Mouse (Mus musculus): ENCODE data around the gene Ttc32.
"Not testable (repeated sequence)": the region's sequence is repeated elsewhere in the genome, so short reads cannot be mapped to it uniquely, and the experiment has no call there.

Gene Ttc32

DNA sequence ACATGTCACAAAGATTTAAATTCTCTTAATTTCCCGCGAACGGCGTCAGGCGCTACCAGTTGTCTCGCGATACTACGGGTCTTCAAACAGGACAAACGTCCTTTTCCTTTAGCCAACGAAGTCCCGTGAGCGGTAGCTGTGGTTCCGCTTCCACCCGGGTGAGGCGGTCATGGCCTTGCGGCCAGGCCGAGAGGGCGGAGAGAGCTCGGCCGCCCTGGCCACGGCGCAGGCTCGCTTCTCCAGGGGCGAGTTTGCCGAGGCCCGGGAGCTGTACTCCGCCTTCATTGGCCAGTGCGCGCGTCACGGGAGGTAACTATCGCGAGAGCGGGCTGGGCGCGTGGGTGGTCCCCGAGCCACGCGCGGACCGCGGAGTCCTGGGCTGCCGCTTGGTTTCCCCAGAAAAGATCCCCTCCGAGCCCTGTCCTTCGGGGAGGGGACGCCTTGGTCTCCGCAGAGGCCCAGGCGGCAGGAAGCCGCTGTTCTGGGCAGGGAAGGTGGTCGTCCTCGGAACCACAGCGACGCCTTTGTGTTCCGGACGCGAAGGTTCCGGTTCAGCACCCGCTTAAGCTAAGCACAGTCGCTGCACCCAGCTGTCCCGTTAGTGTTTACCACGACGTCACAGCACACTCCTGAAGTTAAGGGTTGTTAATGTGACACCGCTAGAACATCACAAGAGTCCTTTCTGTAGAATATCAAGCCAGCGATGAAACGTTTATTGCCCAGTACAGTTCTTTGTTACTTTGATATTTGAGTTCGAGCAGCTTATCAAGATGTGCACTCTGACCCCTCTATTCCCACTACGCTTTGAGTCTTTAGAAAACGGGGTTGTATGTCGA, at the start of gene Ttc32:
Gene Ttc32 (plus strand): TSS at position 110 of the 836 bp plus-strand sequence.
- DNase-seq (ENCODE audit: inconsistent age in 2 of 2, low spot score in 1 of 2), result peak; percentile 96 to 99

DNA sequence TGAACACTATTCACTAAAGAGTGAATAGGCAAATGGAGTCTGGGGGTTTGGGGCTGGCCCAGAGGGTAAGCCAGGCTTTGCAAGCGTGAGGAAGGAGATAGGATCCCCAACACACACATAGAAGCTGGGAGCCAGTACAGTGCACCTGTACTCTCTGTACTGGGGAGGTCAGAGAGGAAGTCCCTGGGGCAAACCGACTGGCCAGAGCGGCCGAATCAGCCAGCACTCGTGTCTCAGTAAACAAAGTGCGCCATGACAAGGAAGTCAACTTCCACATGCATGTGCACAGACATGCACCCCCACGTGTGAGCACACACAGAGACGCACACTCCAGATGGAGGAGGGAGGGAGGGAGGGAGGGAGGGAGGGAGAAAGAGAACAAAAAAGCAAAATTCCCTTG, 36.6 kb upstream of the Ttc32 start:
- DNase-seq (ENCODE audit: inconsistent age in 2 of 2, low spot score in 1 of 2), result no peak

DNA sequence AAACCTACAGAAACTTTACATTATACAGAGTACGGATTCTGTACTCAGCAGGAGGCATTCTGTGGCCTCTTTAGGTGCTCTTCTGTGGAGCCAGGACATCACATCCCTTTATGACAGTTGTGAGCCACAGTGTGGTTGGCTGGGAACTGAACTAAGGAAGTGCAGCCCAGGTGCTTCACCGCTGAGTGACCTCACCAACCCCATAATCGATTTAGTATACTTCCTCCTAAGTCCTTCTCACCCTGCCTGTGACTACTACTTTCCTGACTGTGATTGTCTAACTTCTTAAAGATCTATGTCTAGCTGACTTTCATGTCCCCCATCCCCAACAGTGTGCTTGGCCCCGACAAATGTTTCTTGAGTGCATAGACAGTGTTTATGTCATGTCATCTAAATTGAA, 31.5 kb upstream of the Ttc32 start:
- no peak for DNase-seq (ENCODE audit: inconsistent age in 2 of 2, low spot score in 1 of 2)

DNA sequence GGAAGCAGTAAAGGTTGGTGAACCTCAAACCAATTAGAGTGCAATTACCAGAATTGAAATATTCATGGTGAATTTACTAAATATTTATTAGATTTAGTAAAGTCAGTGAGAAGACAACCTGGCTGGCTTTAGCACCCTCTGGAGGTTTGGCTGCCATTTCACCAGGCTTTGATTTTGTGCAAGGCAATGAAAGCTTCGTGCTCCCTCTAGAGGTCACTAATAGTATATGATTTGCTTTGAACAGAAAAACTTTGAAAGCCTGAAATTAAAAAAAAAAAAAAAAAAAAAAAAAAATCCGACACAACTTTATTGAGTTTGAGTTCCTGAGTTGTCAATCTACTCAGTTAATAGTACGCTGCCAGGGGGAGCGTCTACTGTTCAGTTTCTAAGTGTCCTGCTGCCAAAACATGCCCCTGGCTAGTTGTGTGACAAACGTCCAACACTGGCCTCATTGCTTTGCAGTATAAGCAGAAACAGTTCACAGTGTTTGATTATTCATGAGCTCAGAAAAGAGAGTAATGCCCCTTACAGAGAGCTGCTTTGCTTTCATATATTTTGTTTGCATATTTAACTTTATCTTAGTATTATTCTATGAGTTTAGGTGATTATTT, 27.7 kb upstream of the Ttc32 start:
- peak; percentile 54 to 84 for DNase-seq (ENCODE audit: inconsistent age in 2 of 2, low spot score in 1 of 2)

DNA sequence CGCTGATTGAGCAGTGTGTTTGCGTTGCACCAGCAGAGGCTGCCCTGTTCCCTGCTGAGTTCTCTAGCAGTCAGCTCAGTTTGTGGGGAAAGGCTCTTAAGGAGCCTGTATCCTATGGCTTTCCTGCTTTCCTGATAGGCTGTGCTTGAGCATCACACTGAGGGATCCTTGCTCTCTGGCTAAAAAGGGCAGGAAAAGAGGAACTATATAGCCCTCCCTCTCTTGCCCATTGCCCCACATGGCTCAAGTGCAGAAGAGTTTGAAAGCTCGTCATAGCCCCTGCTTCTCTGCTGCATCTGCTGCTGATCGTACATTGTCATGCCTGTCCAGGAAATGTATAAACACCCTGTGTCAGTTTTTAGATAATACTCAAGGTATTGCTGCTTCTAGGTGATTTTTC, 22.7 kb upstream of the Ttc32 start:
- DNase-seq (ENCODE audit: inconsistent age in 2 of 2, low spot score in 1 of 2), result no peak

DNA sequence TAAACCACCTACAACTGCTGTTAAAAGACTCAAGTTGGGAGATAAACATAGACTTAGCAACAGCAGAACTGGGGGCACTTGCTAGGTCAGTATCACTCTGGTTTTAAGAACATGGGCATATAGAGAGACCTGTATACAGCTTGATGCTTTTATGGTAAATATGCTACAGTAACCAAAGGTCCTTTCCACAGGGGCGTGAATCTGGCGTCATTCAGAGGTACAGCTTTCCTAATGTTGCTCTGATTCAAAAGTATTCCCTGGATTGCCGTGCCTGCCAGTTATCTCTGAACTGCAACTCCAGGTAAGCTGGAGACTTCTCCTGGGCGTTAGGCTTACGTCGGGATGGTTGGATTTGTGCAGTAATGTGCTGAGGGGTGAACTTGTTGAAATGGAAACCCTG, 22.0 kb upstream of the Ttc32 start:
- no peak for DNase-seq (ENCODE audit: inconsistent age in 2 of 2, low spot score in 1 of 2)

DNA sequence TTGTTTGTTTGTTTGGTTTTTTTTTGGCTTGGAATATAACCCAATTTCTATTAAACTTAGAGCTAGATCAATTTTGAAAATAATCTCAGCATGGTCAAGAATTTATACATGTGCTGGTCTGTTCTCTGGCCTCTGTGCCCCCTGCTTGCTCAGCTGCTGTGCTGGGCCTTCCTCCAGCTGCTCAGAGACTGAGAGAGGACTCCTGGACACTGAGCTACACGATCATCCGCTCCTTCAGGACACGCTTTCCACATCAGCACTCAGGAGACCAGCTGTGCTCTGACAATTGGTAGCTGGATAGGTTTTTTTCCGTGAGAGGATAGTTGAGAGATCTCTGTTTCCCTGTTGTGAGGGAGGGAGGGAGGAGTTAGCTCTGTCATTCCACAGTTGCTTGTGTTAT, 19.5 kb upstream of the Ttc32 start:
- DNase-seq (ENCODE audit: inconsistent age in 2 of 2, low spot score in 1 of 2), result no peak

DNA sequence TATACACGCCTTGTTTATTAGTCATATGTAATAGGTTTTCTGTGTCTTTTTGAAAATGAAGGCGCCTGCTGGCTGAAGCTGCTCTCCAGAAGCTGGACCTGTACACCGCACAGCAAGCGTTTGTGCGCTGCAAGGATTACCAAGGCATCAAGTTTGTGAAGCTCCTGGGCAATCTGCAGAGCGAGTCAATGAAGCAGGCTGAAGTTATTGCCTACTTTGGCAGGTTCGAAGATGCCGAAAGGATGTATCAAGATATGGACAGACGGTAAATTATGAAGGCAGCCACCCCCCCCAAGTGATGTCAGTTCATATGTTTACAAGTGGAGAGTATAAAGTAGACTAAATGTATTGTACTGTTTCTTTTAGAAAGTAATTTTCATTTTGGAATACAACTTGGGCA, 13.4 kb upstream of the Ttc32 start:
- no peak for DNase-seq (ENCODE audit: inconsistent age in 2 of 2, low spot score in 1 of 2)

DNA sequence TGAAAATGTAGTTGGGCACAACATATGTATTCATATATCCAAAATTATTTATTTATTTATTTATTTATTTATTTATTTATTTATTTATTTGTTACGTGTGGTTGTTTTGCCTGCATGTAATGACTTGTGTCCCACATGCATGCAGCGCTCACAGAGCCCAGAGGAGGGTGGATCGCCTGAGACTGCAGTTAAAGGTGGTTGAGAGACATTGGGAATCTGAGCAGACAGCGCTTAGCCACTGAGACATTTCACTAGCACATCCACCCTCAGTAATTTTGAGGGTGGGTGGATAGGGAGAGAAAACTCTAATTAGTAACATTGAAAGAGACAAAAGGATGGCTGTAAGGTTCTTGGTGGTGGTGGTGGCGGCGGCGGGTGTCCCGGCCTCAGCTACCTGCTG, 9.4 kb upstream of the Ttc32 start:
- DNase-seq (ENCODE audit: inconsistent age in 2 of 2, low spot score in 1 of 2), result no peak

DNA sequence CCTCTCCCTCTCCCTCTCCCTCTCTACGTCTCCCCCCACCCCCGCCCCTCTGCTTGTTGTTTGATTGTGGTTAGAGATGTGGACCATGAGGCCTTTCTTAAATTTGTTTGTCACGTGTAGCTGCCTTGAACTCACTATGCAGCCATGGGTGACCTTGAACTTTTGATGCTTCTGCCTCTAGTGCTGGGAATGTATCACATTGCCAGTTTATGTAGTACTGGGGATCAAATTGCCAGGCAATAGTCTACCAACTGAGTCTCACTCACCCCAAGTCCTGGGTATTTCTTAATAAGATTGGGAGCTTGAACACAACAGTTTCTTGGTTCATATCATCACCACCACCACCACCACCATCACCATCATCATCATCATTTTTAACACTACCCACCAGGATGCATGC, 8.8 kb upstream of the Ttc32 start:
- no peak for DNase-seq (ENCODE audit: inconsistent age in 2 of 2, low spot score in 1 of 2)

DNA sequence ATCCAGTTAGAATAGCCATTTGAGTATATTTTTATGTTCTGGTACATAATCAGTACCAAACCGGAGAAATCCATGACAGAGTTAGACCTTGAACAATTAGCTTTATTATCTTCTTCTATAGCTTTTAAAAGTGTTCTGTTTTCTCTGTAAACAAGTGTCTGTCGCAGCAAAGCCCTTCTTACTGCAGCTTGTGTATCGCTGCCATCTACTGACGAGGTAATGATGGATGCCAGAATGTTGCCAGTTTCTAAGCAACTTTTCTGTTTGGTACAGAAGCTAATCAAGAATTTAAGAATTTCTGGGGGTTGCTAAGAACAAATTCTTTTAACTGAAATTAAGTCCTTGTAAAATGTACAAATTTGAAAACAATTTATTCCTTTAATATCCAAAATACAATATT, 6.8 kb upstream of the Ttc32 start:
- no peak for DNase-seq (ENCODE audit: inconsistent age in 2 of 2, low spot score in 1 of 2)

DNA sequence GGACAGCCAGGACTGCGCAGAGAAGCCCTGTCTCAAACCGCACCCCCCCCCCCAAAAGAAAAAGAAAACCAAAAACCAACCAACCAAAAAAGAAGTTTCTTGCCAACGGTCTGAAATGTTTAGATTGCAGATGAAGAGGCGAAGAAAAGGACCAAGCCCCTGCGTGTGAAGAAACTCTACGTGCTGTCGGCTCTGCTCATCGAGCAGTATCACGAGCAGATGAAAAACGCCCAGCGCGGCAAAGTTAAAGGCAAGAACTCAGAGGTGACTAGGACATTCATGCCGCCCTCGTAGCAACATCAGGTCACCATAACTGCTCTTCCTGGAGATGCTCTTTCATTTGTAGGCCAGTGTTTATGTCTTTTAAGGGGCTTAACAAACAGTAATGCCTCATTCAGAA, 5.7 kb upstream of the Ttc32 start:
- no peak for DNase-seq (ENCODE audit: inconsistent age in 2 of 2, low spot score in 1 of 2)

DNA sequence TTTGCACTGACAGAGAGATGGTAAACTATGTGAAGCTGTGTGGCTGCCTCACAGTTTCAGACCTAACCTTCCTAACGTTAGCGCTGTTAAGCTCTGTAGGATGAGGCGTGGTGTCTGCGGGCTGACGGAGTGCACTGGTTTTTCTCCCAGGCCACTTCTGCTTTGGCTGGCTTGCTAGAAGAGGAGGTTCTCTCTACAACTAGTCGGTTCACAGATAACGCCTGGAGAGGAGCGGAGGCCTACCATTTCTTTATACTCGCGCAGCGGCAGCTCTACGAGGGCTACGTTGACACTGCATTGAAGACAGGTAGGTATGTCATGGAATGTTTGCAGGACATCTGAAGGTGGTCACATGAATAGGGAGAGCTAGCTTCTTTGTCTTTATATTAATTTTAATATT, 5.1 kb upstream of the Ttc32 start:
- no peak for DNase-seq (ENCODE audit: inconsistent age in 2 of 2, low spot score in 1 of 2)

DNA sequence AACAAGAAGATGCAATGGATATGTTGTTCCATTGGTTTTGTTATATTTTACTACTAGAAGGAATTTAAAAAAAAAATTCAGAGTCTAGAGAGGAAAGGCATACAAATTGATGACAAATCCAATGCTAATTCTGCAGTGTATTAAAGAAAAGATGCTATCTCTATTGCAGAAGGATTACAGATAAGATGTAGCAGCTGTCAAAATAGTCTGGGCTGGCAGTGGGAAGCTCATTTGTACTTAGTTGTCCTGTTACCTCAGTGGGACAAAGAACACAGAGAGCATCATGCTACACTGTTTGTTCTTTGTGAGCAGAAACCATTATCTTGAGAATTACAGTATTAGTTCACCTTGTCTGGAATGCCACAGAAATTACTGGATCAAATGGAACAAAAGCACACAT, 3.0 kb upstream of the Ttc32 start:
- DNase-seq (ENCODE audit: inconsistent age in 2 of 2, low spot score in 1 of 2), result no peak

DNA sequence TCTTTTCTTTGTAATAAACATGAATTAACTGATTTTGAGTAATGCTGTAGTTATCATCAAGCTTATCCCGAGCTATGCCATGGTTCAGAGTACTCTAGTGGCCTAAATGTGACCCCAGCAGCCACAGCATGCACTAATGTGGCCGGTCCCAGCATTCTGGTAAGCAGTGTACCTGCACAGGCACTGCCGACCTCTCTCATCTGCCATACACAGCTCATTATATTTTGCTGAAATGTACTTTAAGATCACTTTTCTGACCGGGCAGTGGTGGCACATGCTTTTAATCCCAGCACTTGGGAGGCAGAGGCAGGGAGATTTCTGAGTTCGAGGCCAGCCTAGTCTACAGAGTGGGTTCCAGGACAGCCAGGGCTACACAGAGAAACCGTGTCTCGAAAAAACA, 981 bp upstream of the Ttc32 start:
- DNase-seq (ENCODE audit: inconsistent age in 2 of 2, low spot score in 1 of 2), result not testable (repeated sequence)

DNA sequence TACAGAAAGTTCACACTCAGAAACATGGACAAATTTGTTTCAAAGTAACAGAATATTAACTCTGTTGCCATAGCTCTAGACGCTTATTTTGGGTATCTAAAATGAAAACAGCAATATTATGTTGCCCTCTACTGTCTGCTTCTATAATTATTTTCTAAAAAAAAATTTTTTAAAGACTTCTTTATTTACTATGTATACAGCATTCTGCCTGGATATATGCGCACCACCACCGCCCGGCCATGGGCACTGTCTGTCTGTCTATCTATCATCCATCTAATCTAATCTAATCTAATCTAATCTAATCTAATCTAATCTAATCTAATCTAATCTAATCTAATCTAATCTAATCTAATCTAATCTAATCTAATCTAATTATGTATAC, 300 bp upstream of the Ttc32 start:
- DNase-seq (ENCODE audit: inconsistent age in 2 of 2, low spot score in 1 of 2), result no peak

DNA sequence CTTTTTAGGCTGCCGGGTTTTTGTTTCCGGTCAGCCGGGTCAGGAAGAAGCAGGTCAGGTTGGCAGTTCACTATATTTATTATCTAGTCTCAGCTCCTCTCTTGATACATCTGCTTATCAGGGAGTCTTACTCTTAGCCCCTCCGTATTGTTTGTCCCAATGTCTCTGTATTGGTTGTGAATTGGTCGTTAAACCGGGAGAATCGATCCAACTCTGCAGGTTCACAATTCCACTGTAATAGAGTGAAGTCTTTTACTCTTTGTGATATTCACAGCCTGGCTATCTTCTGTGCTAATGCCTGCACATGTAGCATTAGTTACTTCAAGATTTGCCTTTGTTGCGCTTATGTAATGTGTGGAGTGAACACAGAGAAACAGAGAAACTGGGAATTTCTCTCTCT, 1.4 kb downstream of the Ttc32 start:
- no peak for DNase-seq (ENCODE audit: inconsistent age in 2 of 2, low spot score in 1 of 2)

DNA sequence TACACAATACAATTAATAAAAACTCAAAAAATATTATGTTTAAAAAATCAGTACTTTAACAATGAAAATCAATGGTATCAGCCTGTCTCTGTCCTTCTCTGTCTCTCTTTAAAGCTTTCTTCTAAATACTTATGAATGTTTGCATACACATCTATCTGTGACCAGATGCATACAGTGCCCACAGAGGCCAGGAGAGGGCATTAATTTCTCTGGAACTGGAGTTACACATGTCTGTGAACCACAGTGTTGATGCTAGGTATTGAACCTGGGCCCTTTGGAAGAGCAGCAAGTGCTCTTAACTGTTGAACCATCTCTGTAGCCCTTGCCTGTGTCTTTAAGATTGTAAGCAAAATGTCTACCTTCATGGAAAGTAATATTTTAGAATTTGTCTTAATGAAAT, 3.3 kb downstream of the Ttc32 start:
- no peak for DNase-seq (ENCODE audit: inconsistent age in 2 of 2, low spot score in 1 of 2)

DNA sequence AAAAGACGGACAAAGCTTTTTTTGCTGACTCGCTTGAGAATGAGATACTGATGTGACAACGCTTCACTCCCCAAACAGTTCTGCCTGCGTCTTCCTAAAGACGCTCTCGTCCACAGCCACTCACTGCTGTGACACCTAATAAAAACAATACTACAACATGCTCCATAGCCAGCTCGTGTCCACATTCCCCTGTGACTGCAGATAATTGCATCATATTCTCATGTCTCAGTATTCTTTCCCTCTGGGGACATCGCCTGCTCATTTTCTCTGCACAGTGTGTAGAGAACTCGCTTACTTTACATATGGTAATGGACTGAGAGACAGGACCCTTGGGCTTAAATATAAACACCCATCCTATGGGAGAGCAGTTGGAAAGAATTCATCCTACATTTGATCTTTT, 6.6 kb downstream of the Ttc32 start:
- DNase-seq (ENCODE audit: inconsistent age in 2 of 2, low spot score in 1 of 2), result no peak

DNA sequence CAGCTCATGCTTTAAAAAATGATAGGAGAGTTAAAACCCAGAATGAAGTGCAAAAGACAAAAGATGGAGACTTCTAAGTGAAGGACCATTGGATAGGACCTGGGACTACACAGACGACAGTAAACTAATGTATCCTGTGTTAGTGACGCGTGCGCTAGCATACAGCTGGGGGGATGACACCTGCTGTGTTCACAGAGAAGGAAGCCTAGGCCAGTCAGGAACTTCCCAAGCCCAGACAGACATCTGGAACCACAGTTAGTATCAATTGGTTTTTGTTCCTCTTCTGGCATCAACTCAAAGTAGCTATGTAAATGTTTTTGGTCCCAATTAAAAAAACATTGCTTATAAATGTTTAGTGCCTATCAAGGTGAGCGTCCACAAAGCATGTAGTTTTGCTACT, 10.4 kb downstream of the Ttc32 start:
- DNase-seq (ENCODE audit: inconsistent age in 2 of 2, low spot score in 1 of 2), result no peak

DNA sequence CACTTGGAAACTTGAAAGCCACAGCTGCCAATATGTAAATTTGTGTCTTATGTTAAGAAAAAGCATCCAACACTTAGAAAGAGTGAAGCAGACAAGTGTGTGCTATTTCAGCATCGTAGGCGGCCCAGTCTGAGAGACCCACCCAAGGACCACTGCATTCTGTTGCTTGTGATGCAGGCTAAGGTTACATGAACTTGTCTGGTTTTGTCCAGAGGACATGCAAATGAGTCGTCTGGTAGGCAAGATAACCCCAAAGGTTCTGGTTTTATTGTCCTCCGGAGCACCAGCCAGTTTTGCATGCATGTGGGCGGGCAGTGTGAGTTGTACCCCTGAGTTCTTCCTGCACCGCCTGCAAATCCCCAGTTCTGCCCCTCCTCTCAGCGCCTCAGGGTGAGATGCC, 10.9 kb downstream of the Ttc32 start:
- DNase-seq (ENCODE audit: inconsistent age in 2 of 2, low spot score in 1 of 2), result no peak

DNA sequence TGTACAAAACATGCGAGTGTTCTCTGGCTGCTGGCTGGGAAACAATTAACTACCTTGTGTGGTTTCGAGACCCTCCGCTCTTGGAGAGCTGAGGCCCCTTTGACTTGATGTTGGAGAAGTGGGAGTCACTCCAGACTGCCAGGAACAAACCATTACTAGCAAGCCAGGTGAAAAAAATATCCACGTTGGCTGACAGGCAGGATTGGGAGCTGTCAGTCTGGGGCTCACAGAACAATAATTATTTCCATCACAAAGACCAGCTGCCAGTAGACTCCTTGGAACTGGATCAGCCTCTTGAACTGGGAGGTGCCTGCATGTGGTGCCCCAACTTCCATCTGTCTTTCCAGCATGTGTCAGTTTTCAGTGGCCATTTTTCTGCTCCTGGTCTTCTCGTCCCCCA, 12.5 kb downstream of the Ttc32 start:
- no peak for DNase-seq (ENCODE audit: inconsistent age in 2 of 2, low spot score in 1 of 2)

DNA sequence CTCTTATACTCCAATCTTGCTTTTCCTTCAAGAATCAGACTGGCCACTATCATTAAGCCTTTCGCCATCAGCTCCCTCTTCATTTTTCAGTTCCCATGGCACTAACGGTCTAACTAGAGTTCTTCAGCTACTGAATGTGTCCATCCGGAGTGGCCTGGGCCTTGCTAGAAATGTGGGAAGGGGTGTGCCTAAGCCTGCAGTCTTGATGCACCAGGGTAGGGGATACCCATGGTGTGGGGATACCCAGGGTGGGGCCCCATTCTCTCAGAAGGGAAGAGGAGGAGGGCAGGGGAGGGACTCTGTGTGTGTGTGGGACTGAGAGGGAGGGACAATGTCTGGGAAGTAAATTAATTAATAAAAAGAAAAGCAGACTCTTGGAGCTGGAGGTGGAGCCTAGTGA, 13.0 kb downstream of the Ttc32 start:
- DNase-seq (ENCODE audit: inconsistent age in 2 of 2, low spot score in 1 of 2), result no peak

Measured in adrenal gland, adult (tissue).